ENCODE assay signal across 8 mouse cellular contexts in the genomic region with DNA sequence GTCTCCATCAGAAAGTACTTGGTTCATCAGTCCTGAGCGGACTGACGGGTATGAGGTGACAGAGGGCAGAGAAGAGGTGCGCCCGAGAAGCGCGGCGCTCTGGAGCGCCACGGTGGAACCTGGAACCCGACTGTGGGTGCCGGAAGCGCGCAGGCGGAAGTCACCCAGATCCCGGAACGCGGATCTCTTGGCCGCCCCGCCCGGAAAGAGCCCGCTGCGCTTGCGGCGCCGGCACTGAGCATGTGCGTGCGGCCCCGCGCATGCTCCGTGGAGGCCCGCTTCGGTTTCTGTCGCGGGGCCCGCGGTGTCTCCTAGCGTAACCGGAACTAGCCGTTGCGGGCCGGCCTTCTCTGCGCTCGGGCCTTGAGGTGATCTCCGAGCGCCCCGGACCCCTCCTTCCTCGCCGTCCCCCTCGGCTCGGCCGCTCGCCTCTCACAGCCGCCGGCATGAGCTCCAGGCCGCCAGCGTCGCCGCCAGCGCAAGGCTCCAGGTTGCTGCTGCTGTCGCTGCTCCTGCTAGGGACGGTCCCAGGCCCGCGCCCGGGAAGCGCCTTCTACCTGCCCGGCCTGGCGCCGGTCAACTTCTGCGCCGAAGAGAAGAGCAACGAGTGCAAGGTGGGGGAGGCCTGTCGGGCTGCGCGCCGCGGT. TPM values are rescaled to one million over a fixed set of nuclear protein-coding genes. Genes with fewer than 3 reads are reported as not detected.
A peak's percentile ranks its signal among the peaks of the same experiment; 100 is the strongest.
DNase-seq lines count a peak whose midpoint lies in the region; ATAC-seq and TF ChIP-seq lines count a peak whose summit lies in the region.

A gene (plus strand): TSS at position 217 of the 647 bp plus-strand sequence.

- no peak for TF ChIP-seq CTCF in bone marrow, adult 2 months (IDR thresholded peaks at IDR 0.05; ENCODE audit: control insufficient read depth, insufficient read depth, low read length)

- WGBS in bone marrow, adult 2 months: under 1% methylated on average over 75 of the region's 76 CpGs
- WGBS in embryonic facial prominence, embryonic 15.5 days: under 1% methylated on average over 76 of the region's 76 CpGs
- under 1% methylated on average over 73 of the region's 76 CpGs for WGBS in kidney, embryonic 14.5 days
- under 1% methylated on average over 75 of the region's 76 CpGs for WGBS in limb, embryonic 15.5 days

- DNase-seq in 416B (ENCODE audit: low read depth): peak; percentile 90
- peak; percentile 92 for DNase-seq in heart, adult 8-10 months (ENCODE audit: low spot score)
- peak; percentile 80 to 87 for DNase-seq in monocyte, adult 2 months (ENCODE audit: low read depth in 1 of 2, low spot score in 2 of 2)
- DNase-seq in spleen, postnatal 36 days (ENCODE audit: low spot score in 2 of 2): peak; percentile 95 to 96

- no peaks in the 10 kb centered on the region for H3K27me3 ChIP-seq in embryonic facial prominence, embryonic 15.5 days
- H3K27me3 ChIP-seq in kidney, embryonic 14.5 days (ENCODE audit: control insufficient read depth, insufficient read depth, low read length): no peaks in the 10 kb centered on the region
- H3K27me3 ChIP-seq in limb, embryonic 15.5 days: no peaks in the 10 kb centered on the region

- H3K4me3 ChIP-seq in bone marrow, adult 2 months (replicated peaks; ENCODE audit: control insufficient read depth, low read depth, low read length): peak within 1 kb of the TSS; percentile 96
- peak within 1 kb of the TSS; percentile 82 for H3K4me3 ChIP-seq in embryonic facial prominence, embryonic 15.5 days (replicated peaks)
- peak within 1 kb of the TSS; percentile 100 for H3K4me3 ChIP-seq in kidney, embryonic 14.5 days (ENCODE audit: low read length)
- H3K4me3 ChIP-seq in limb, embryonic 15.5 days: peak within 1 kb of the TSS; percentile 69

- H3K9ac ChIP-seq in embryonic facial prominence, embryonic 15.5 days: peak within 1 kb of the TSS; percentile 88
- peak within 1 kb of the TSS; percentile 96 for H3K9ac ChIP-seq in kidney, embryonic 14.5 days (ENCODE audit: low read depth, low read length)
- H3K9ac ChIP-seq in limb, embryonic 15.5 days: peak within 1 kb of the TSS; percentile 83

- peak; percentile 92 for ATAC-seq in embryonic facial prominence, embryonic 15.5 days (ENCODE audit: insufficient number of reproducible peaks, low FRiP score, low TSS enrichment, low read depth)
- ATAC-seq in kidney, embryonic 14.5 days (ENCODE audit: low FRiP score, low TSS enrichment): peak; percentile 93
- ATAC-seq in limb, embryonic 15.5 days (ENCODE audit: insufficient number of reproducible peaks, low FRiP score, low TSS enrichment, low read depth): peak; percentile 89

- peak; percentile 97; the same call in 1 of the 2 replicates for TF ChIP-seq POLR2A in bone marrow, adult 2 months (IDR thresholded peaks at IDR 0.05; ENCODE audit: borderline replicate concordance, control insufficient read depth, low read depth, low read length)

- H3K27ac ChIP-seq in bone marrow, adult 2 months (ENCODE audit: control insufficient read depth, insufficient read depth, low read depth, low read length, poor library complexity): peak within 1 kb of the TSS; percentile 97
- peak within 1 kb of the TSS; percentile 95 for H3K27ac ChIP-seq in embryonic facial prominence, embryonic 15.5 days (replicated peaks)
- peak within 1 kb of the TSS; percentile 95 for H3K27ac ChIP-seq in kidney, embryonic 14.5 days (ENCODE audit: low read depth, low read length)
- H3K27ac ChIP-seq in limb, embryonic 15.5 days: peak within 1 kb of the TSS; percentile 96

- peaks cover 9% of the 10 kb centered on the region; the same call in 1 of the 2 replicates for H3K36me3 ChIP-seq in embryonic facial prominence, embryonic 15.5 days
- peaks cover 2% of the 10 kb centered on the region for H3K36me3 ChIP-seq in kidney, embryonic 14.5 days (ENCODE audit: control insufficient read depth, insufficient read depth, low read length)
- peaks cover 3% of the 10 kb centered on the region; the same call in 1 of the 2 replicates for H3K36me3 ChIP-seq in limb, embryonic 15.5 days

- no peaks in the 10 kb centered on the region for H3K9me3 ChIP-seq in embryonic facial prominence, embryonic 15.5 days (replicated peaks)
- H3K9me3 ChIP-seq in kidney, embryonic 14.5 days (ENCODE audit: control insufficient read depth, low read length): no peaks in the 10 kb centered on the region
- H3K9me3 ChIP-seq in limb, embryonic 15.5 days: no peaks in the 10 kb centered on the region

- peak within 1 kb of the TSS; percentile 55 for H3K4me2 ChIP-seq in embryonic facial prominence, embryonic 15.5 days (replicated peaks)
- peak within 1 kb of the TSS; percentile 79 for H3K4me2 ChIP-seq in kidney, embryonic 14.5 days (replicated peaks; ENCODE audit: low read depth, low read length)
- H3K4me2 ChIP-seq in limb, embryonic 15.5 days: peak within 1 kb of the TSS; percentile 62

- H3K4me1 ChIP-seq in bone marrow, adult 2 months (ENCODE audit: control insufficient read depth, insufficient read depth, low read length): peaks cover 3% of the 10 kb centered on the region; the same call in 1 of the 2 replicates
- peaks cover 32% of the 10 kb centered on the region for H3K4me1 ChIP-seq in embryonic facial prominence, embryonic 15.5 days
- peaks cover 13% of the 10 kb centered on the region; the same call in 1 of the 2 replicates for H3K4me1 ChIP-seq in kidney, embryonic 14.5 days (ENCODE audit: control insufficient read depth, insufficient read depth, low read length)
- H3K4me1 ChIP-seq in limb, embryonic 15.5 days: peaks cover 28% of the 10 kb centered on the region

RNA-seq across cellular contexts. Expression of the gene that starts here (rescaled TPM):
- polyA plus RNA-seq in bone marrow, adult 2 months (2011; ENCODE audit: insufficient read depth, insufficient read length, low replicate concordance, missing spikeins): 17.1 and 22.3 TPM in 2 replicates
- polyA plus RNA-seq in embryonic facial prominence, embryonic 15.5 days (2015; fragmentation: Nextera tagmentation; extraction: Ambion mirVana): 156 and 171 TPM in 2 replicates
- total RNA-seq in heart, adult 8-10 months (2022): 100 to 1,000 TPM; 120 to 144 (median 136) TPM
- polyA plus RNA-seq in kidney, embryonic 14.5 days (2014; fragmentation: Nextera tagmentation; extraction: Ambion mirVana): 99.0 and 173 TPM in 2 replicates
- polyA plus RNA-seq in limb, embryonic 15.5 days (2015; fragmentation: Nextera tagmentation; extraction: Ambion mirVana): 169 and 173 TPM in 2 replicates

Comparison
In these comparisons a context has a peak if more than half of its experiments do, and no peak if none do; other contexts are left out.
1. Peak in every context shown above with its lines: DNase-seq, ATAC-seq, H3K4me3 ChIP-seq and H3K27ac ChIP-seq.